Mouse (Mus musculus): Measurements from ENCODE around the gene Gm11639. TPM values are rescaled to one million over a fixed set of nuclear protein-coding genes. Genes with fewer than 3 reads are reported as not detected.

Gm11639 gene
- polyA plus RNA-seq, 1 experiment = 0.17 TPM

DNA sequence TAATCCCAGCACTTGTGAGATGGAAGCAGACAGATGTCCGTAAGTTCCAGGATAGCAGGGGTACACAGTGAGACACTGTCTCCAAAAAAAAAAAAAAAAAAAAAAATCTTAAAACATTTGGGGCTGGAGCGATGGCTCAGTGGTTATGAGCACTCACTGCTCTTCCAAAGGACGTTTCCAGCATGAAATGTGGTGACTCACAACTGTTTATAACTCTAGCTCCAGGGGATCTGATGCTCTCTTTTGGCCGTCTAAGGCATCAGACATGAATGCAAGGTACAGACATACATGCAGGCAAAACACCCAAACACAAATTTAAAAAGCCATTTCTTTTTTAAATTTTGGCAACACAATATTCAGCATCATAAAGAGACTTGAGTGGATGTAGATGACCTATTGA is 12.1 kb upstream of the Gm11639 start:
- TF ChIP-seq POLR2A (IDR thresholded peaks at IDR 0.05; ENCODE audit: extremely low read depth, insufficient read depth, low read length) (no peak), CTCF (IDR thresholded peaks at IDR 0.05; ENCODE audit: extremely low read depth, insufficient read depth, low read length) (no peak)
- H3K4me3 ChIP-seq (ENCODE audit: insufficient read depth, low read length) = no peak overlapping the region
- no peak overlapping the region for H3K27ac ChIP-seq (ENCODE audit: insufficient read depth, low read length)
- no peaks in the 10 kb centered on the region for H3K4me1 ChIP-seq (ENCODE audit: control insufficient read depth, insufficient read depth, low read length)

DNA sequence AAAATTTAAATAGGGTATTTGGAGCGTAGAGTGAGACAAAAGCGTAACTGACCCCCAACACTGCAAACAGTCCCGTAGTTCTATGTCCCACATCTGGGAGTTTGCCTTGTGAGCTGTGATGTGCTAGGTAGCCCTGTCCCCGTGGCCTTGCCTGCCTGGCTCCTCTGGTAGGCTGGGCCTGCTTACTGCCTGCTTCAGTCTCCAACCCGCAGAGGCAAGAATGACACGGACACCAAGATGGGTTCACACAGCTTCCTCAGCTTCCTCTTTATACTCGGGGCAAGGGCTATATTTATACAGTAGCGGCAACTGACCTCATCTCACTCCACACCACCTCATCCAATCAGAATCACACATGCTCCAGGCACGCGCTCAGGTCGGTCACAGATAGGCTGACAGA is 10.7 kb upstream of the Gm11639 start:
- TF ChIP-seq CTCF (IDR thresholded peaks at IDR 0.05; ENCODE audit: extremely low read depth, insufficient read depth, low read length) (no peak), POLR2A (IDR thresholded peaks at IDR 0.05; ENCODE audit: extremely low read depth, insufficient read depth, low read length) (no peak)
- Histone ChIP-seq H3K4me1 (ENCODE audit: control insufficient read depth, insufficient read depth, low read length) (no peaks in the 10 kb centered on the region), H3K27ac (ENCODE audit: insufficient read depth, low read length) (no peak overlapping the region), H3K4me3 (ENCODE audit: insufficient read depth, low read length) (no peak overlapping the region)

DNA sequence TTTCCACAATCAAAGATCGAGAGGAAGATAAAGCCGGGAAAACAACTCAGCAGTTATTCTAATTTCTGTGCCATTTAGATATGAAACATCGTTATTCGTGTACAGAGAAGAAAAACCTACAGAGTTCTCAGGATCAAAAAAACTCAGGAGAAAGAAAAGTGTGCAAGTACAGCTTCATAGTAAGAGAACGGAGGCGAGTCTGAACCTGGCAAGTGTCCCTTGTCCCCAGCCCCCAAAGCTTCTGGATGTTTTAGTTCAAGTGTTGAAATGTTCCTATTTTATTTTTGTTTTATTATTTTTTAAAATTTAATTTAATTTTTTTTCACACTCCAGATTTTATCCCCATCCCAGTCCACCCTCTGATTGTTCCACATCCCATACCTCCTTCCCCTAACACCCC is 7.7 kb downstream of the Gm11639 start:
- TF ChIP-seq POLR2A (IDR thresholded peaks at IDR 0.05; ENCODE audit: extremely low read depth, insufficient read depth, low read length) (no peak), CTCF (IDR thresholded peaks at IDR 0.05; ENCODE audit: extremely low read depth, insufficient read depth, low read length) (no peak)
- no peak overlapping the region for H3K27ac ChIP-seq (ENCODE audit: insufficient read depth, low read length)
- no peaks in the 10 kb centered on the region for H3K4me1 ChIP-seq (ENCODE audit: control insufficient read depth, insufficient read depth, low read length)
- H3K4me3 ChIP-seq (ENCODE audit: insufficient read depth, low read length) = no peak overlapping the region

DNA sequence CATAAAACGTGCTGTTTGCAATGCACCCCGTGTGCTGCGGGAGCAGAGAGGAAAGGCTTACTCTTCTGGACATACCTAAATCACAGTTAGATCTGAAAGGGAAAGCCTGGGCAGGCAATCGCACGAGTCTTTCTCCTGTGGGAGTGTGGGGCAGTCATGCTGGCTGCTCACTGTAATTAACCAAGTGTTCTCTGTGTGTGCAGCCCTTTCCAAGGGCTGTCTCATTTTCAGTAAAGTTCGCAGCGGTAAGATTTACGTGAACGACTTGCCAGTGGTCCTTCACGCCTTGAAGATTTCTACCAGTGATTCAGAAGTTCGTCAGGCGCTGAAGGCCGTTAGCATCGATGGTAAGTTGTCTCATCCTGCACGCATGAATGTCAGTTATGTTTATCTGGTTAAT is 18.6 kb downstream of the Gm11639 start:
- TF ChIP-seq POLR2A (IDR thresholded peaks at IDR 0.05; ENCODE audit: extremely low read depth, insufficient read depth, low read length) = no peak
- no peak for TF ChIP-seq CTCF (IDR thresholded peaks at IDR 0.05; ENCODE audit: extremely low read depth, insufficient read depth, low read length)
- Histone ChIP-seq H3K27ac (ENCODE audit: insufficient read depth, low read length) (no peak overlapping the region), H3K4me3 (ENCODE audit: insufficient read depth, low read length) (no peak overlapping the region), H3K4me1 (ENCODE audit: control insufficient read depth, insufficient read depth, low read length) (no peaks in the 10 kb centered on the region)

DNA sequence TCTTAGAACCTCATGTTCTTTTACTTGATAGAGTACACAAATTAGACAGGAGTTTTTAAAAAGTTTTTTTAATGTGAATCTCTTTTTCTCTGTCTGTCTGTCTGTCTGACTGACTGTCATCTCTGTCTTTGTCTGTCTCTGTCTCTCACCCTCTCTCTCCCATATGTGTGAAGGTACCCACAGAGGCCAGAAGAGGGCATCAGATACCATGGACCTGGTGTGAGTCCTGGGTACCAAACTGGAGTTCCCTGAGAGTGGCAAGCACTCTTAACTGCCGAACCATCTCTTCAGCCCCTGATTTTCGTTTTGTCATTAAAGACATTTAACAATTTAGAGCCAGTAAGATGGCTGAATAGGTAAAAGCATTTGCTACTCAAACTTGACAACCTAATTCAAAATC is 21.6 kb downstream of the Gm11639 start:
- Histone ChIP-seq H3K4me1 (ENCODE audit: control insufficient read depth, insufficient read depth, low read length) (no peaks in the 10 kb centered on the region), H3K4me3 (ENCODE audit: insufficient read depth, low read length) (no peak overlapping the region), H3K27ac (ENCODE audit: insufficient read depth, low read length) (no peak overlapping the region)
- TF ChIP-seq POLR2A (IDR thresholded peaks at IDR 0.05; ENCODE audit: extremely low read depth, insufficient read depth, low read length) = no peak
- peak; percentile 19; the same call in 1 of the 2 replicates for TF ChIP-seq CTCF (IDR thresholded peaks at IDR 0.05; ENCODE audit: extremely low read depth, insufficient read depth, low read length)

DNA sequence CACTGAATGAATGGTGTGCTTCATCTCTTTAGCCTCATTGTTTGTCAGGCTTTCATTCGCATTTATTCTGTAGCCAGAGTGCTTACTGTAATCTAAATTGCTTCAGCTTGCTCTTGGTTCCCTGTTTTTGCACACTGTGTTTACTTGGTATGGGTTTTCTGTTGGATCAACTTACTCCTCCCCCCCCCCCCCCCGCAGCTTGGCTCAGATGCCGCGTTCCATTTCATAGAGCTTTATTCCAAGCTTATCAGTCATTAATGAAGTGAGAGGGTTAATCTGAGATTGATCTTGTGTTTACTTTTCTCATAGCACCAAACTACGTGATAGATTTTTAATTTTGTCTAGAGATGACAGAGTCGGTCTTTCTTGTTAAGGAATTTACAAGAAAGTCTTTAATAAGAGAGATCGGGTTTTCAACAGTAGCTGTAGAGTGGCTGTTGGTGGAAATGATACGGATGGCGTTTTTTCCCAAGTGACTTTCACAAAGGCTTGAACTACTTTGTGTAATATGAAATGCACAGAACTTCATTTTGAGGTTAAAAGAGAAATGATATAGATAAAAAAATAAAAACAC is 59.6 kb downstream of the Gm11639 start:
- Histone ChIP-seq H3K27ac (ENCODE audit: insufficient read depth, low read length) (no peak overlapping the region), H3K4me3 (ENCODE audit: insufficient read depth, low read length) (no peak overlapping the region), H3K4me1 (ENCODE audit: control insufficient read depth, insufficient read depth, low read length) (no peaks in the 10 kb centered on the region)
- TF ChIP-seq CTCF (IDR thresholded peaks at IDR 0.05; ENCODE audit: extremely low read depth, insufficient read depth, low read length) (no peak), POLR2A (IDR thresholded peaks at IDR 0.05; ENCODE audit: extremely low read depth, insufficient read depth, low read length) (no peak)

DNA sequence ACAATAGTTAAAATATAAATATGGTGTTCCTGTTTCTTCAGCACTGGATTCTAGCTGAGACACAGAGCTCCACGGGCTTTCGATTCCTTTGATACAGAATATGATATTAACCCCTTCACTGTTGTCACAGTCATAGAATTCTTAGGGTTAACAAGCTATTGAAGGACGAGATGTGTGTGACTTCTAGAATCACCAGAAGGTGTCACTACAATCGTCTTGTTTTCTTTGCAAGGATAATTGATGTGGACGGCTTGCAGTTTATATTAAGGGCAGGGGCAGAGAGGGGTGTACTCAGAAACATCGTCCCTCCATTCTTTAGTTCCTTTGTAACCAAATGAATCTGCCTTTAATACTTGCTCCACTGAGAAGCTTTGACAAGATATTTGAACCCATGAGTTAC is 80.3 kb downstream of the Gm11639 start:
- no peak overlapping the region for H3K4me3 ChIP-seq (ENCODE audit: insufficient read depth, low read length)
- no peaks in the 10 kb centered on the region for H3K4me1 ChIP-seq (ENCODE audit: control insufficient read depth, insufficient read depth, low read length)
- TF ChIP-seq POLR2A (IDR thresholded peaks at IDR 0.05; ENCODE audit: extremely low read depth, insufficient read depth, low read length) (no peak), CTCF (IDR thresholded peaks at IDR 0.05; ENCODE audit: extremely low read depth, insufficient read depth, low read length) (no peak)

DNA sequence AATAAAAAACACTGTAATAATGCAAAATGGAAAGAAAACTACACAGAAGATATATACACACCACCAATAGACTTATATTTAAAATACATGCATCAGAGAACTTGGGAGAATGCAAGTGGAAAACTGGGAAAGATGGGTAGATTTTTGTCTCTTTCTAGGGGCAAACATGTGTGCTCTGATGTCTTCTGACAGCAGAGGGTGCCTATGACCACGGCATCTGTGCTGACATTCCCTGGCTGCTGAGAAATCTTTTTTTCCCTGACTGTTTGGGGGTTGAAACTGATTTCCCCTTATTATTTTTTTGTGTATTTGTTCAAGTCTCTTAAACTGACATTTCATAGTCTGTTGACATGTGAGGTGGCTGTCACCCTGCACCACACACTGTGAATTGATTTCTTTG is 81.6 kb downstream of the Gm11639 start:
- no peak for TF ChIP-seq POLR2A (IDR thresholded peaks at IDR 0.05; ENCODE audit: extremely low read depth, insufficient read depth, low read length)
- TF ChIP-seq CTCF (IDR thresholded peaks at IDR 0.05; ENCODE audit: extremely low read depth, insufficient read depth, low read length) = no peak
- H3K27ac ChIP-seq (ENCODE audit: insufficient read depth, low read length) = no peak overlapping the region
- H3K4me1 ChIP-seq (ENCODE audit: control insufficient read depth, insufficient read depth, low read length) = no peaks in the 10 kb centered on the region
- H3K4me3 ChIP-seq (ENCODE audit: insufficient read depth, low read length) = no peak overlapping the region

More for the DNA sequence above, 80.3 kb downstream of the Gm11639 start:
- H3K27ac ChIP-seq (ENCODE audit: insufficient read depth, low read length) = no peak overlapping the region

DNA sequence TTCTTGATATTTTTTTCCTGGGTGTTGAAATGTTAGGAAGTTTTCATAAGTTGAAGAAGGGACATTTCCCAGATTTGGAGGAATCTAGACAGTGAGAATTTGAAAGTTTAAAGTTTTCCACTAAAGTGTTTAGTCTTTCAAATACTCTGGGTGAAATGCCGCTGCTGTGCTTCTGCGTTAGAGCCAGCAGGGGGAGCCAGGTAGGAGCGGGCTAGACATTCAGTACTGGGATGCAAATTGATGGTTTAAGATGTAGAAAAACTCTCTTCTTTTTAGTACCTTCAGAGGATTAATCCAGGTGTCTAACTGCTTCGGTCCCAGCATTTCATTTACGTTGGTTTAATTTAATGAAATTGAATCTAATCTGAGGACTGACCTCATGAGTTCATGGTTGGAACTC is 82.6 kb downstream of the Gm11639 start:
- Histone ChIP-seq H3K27ac (ENCODE audit: insufficient read depth, low read length) (no peak overlapping the region), H3K4me1 (ENCODE audit: control insufficient read depth, insufficient read depth, low read length) (no peaks in the 10 kb centered on the region), H3K4me3 (ENCODE audit: insufficient read depth, low read length) (no peak overlapping the region)
- TF ChIP-seq POLR2A (IDR thresholded peaks at IDR 0.05; ENCODE audit: extremely low read depth, insufficient read depth, low read length) = no peak
- TF ChIP-seq CTCF (IDR thresholded peaks at IDR 0.05; ENCODE audit: extremely low read depth, insufficient read depth, low read length) = peak; percentile 70

DNA sequence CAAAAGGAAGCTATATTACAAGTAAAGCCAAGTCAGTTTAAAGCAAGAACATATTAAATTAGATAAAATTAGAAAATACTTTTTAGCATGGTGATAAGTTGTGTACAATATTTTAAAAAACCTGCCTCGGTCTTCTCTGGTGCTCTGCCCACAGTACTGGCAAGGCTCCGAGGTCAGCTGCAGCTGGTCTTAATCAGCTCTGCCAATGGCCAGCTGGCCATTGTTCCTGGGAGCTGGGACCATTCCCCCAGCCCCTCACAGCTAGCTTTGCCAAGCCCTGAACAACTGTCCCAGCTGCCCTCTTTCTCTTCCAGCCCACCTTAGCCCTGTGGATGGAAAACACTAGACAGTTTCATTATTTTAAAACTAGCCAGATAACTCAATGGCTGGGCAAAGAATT is 93.3 kb downstream of the Gm11639 start:
- H3K4me3 ChIP-seq (ENCODE audit: insufficient read depth, low read length) = no peak overlapping the region
- no peaks in the 10 kb centered on the region for H3K4me1 ChIP-seq (ENCODE audit: control insufficient read depth, insufficient read depth, low read length)
- TF ChIP-seq POLR2A (IDR thresholded peaks at IDR 0.05; ENCODE audit: extremely low read depth, insufficient read depth, low read length) (no peak), CTCF (IDR thresholded peaks at IDR 0.05; ENCODE audit: extremely low read depth, insufficient read depth, low read length) (no peak)
- no peak overlapping the region for H3K27ac ChIP-seq (ENCODE audit: insufficient read depth, low read length)

Measured in cortical plate, adult 2 months (tissue).